Mouse (Mus musculus): Measurements from ENCODE around the gene Lsm14b. TPM values are rescaled to one million over a fixed set of nuclear protein-coding genes. Genes with fewer than 3 reads are reported as not detected.
A peak's percentile ranks its signal among the peaks of the same experiment; 100 is the strongest.

The Lsm14b gene
- total RNA-seq (2021): 10 to 100 TPM; 59.2 to 63.1 TPM

- DNase-seq (ENCODE audit: low spot score): peak; percentile 100
- intact Hi-C loops (cut with DNase I): no loop called here
These were observed at the start of gene Lsm14b for GRCm38 (mm10) chr2:180024401-180025098. Gene Lsm14b (plus strand): TSS chr2:180024987.

DNA sequence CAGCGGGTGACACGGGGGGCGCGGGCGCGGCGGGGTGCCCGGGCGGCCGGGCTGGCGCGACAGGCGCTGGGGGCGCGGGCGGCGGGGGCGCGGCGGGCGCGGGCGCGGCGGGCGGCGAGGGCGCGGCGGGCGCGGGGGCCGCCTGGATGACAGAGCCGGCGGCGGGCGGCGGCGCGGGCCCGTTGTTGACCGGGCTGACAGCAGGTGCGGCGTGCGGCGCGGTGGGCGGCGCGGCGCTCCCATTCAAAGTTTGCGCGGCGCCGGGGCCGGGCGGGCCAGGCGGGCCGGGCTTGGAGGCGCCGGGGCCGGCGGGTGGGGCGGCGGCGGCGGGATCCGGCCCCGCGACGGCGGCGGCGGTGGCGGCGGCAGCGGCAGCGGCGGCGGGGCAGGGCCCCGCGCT, 48.9 kb upstream of the Lsm14b start:
- no peak for DNase-seq (ENCODE audit: low spot score)
- intact Hi-C loops (cut with DNase I): loop anchor here (2.0 to 5.0 kb wide), 2 partner anchors 47 to 59 kb away; no protein-coding TSS in a partner anchor

DNA sequence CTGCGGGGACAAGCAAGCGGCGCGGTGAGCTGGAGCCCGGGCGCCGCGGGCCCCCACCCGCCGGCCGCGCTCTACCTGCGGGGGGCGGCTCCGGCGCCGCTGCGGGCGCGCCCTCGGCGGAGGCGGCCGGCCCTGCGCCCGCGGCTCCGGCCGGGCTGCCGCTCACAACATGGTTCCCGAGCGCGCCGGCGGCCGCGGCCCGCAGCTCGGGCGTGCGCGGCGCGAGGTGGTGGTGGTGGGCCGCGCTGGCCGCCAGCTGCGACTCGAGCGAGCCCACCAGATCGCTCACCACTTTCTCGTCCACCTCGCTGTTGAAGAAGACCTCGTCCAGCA, 48.5 kb upstream of the Lsm14b start:
- intact Hi-C loops (cut with DNase I): loop anchor here (2.0 to 5.0 kb wide), 2 partner anchors 47 to 59 kb away; no protein-coding TSS in a partner anchor
- no peak for DNase-seq (ENCODE audit: low spot score)

DNA sequence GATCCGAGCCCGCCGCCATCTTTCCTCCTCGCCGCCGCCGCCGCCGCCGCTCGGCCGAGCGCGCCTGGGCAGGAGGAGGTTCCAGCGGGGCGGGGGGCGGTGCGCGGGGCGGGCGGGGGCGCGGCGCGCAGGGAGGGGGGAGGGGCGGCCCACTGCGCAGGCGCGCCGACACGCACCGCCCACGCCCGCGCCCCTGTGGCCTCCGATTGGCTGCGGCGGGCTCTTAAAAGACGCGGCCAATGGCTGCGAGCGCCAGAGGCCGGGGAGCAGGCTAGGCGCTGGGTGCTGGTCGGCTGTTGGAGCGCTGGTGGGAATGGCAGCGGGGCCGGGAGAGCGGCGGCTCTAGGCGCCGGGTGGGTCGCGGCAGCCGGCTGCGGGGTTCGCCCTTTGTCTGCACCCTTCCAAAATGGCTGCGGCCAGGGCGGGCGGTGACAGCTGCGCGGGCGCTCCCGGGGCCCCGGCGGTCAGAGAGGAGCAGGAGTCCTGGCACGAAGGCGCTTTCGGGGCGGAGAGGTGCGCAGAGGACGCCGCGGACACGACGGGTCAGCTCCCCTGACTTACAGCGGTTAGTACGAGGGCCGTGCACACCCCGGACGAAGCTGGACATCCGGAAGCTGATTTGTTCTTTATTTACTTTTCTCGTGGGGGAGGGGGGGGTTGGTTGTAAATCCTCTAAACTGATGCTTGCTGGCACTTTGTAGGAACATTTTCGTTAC, 48.0 kb upstream of the Lsm14b start, which contains the start of gene Taf4:
TSS of gene Taf4 (minus strand) at position 19 of the 716 bp plus-strand sequence.
- peak; percentile 84 for DNase-seq (ENCODE audit: low spot score)
- intact Hi-C loops (cut with DNase I): loop anchor here (1.0 to 5.0 kb wide), 3 partner anchors 46 to 68 kb away; no protein-coding TSS in a partner anchor

- no peak for DNase-seq (ENCODE audit: low spot score)
- intact Hi-C loops (cut with DNase I): loop anchor here (1.0 to 5.0 kb wide), 3 partner anchors 45 to 67 kb away; no protein-coding TSS in a partner anchor
These were observed 47.3 kb upstream of the Lsm14b start for GRCm38 (mm10) chr2:179977344-179978025.

DNA sequence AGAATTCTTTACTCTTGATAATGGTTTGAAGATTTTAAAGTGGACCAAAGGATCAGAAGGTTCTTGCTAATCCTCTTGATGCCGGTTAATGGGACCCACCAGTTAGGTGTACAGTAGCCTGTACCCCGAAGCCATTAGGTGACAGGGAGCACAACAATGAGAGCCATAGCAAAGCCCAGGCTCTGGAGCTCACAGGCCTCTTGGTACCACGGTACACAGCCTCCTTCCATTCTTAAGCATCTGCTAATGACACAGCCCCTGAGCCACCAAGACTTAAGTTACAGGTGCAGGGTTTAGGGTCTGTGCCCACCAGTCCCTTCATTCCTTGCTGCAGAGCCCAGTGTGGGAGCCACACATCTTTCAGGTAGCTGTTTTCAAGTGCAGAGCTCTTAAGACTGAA, 46.5 kb upstream of the Lsm14b start:
- no peak for DNase-seq (ENCODE audit: low spot score)
- intact Hi-C loops (cut with DNase I): loop anchor here (5.0 kb wide), 1 partner anchor 61 kb away; no protein-coding TSS in a partner anchor

DNA sequence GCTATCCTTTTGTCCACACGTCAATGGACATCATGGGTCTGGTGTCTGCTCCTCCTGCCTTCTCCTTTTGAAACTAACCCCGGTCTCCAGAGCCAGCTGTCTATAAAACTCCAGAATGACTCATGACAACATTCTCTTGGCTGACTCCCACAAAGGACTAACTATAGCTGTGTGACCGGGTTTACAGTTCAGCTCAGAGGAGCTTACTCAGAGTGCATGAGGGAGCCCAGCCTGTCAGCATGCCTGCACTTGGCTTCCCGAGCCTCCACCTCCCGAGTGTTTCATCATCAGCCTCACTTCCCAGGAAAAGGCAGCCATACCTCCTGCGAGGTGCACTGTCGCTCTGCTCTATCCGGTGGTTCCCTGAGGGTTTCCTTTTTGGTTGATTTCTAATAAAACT, 45.0 kb upstream of the Lsm14b start:
- intact Hi-C loops (cut with DNase I): loop anchor here (5.0 kb wide), 1 partner anchor 63 kb away; no protein-coding TSS in a partner anchor
- DNase-seq (ENCODE audit: low spot score): no peak

DNA sequence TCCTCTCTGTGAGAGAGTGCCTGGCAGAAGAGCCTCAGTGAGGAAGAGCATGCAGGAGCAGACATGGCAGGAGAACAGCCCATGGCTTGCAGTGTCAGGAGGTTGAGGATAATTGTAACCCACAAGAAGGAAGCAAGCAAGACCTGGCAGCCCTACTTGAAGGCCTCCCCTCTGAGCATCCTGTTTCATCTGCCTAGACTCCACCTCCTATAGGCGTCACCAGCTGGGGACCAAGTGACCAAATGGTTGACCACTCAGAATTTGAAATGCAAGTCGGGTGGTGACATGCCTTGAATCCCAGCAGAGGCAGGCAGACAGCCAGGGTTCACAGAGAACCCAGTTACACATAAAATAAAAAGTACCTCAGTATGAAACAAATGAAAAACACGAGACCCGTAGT, 44.2 kb upstream of the Lsm14b start:
- intact Hi-C loops (cut with DNase I): no loop called here
- DNase-seq (ENCODE audit: low spot score): no peak

GRCm38 (mm10) chr2:179982715-179983114, 42.1 kb upstream of the Lsm14b start:
- intact Hi-C loops (cut with DNase I): no loop called here
- DNase-seq (ENCODE audit: low spot score): no peak

DNA sequence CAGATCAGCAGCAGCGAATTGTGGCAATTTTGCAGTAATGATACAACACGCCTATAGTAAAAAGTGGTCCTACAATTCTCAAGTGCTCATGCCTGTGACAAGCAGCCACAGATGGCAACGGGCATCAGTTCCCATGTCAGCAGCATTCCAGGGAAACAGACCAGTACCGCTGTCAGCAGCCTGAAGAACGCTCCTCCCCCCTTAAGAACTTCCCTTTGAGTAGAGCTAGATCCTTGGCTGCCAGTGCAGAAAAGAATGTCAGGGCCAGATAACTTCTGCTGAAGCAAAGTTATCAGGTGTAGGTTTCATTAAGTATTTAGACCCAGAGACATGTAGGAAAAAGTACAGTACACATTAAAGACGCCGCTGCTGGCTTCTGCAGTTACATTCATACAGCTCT, 40.0 kb upstream of the Lsm14b start:
- intact Hi-C loops (cut with DNase I): no loop called here
- no peak for DNase-seq (ENCODE audit: low spot score)

DNA sequence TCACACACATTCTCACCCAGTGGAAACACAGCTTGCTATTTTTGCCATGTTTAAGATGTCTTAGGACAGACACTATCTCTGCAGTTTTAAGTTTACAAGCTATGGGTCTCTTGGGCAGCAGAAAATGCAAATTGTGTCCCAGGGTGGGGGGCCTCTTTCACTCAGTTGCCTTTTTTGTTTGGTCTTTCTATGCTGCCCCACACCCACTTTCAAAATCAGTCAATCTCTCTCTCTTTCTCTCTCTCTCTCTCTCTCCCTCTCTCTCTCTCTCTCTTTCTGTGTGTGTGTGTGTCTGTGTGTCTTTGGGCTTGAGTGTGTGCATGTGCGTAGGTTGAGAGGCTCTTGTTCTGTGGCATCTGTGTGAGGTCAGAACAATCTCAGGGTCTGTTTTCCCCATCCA, 39.1 kb upstream of the Lsm14b start:
- intact Hi-C loops (cut with DNase I): no loop called here
- no peak for DNase-seq (ENCODE audit: low spot score)

- intact Hi-C loops (cut with DNase I): no loop called here
- DNase-seq (ENCODE audit: low spot score): no peak
These were observed 38.3 kb upstream of the Lsm14b start for GRCm38 (mm10) chr2:179986437-179987022.

DNA sequence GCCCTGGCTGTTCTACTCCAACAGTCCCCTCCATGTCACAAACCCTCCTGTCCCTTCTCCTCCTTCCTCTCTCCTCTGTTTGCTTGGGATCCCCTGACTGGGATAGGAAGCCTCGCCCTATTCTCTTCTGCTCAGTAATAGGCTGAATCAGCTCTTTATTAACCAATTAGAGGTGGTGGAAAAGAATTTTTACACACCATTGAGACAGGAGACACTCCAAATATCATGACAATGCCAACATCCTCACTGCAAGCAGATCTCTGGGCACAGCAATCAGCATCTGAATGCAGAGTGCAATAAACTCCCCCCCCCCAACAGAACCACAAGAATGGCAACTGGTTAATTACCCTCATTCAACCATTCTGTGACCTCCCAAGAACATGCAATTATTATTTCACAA, 35.7 kb upstream of the Lsm14b start:
- intact Hi-C loops (cut with DNase I): no loop called here
- no peak for DNase-seq (ENCODE audit: low spot score)

DNA sequence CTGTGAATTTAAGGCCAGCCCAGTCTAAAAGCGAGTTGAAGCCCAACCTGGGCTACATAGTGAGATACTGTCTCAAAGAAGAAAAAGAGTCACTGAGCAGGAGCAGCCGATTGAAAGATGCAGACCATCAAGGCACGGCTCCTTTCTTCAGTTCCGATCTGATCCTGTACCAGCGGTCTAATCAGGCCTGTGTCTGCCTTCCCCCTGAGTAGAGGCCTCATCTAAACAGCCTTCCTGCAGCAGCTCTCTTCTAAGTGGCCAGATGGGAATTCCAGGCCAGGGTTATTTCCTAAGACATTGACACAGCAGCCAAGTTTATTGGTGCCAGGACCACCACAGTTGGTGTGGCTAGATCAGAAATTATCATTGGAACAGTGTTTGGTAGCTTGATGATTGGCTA, 31.7 kb upstream of the Lsm14b start:
- intact Hi-C loops (cut with DNase I): no loop called here
- DNase-seq (ENCODE audit: low spot score): no peak

DNA sequence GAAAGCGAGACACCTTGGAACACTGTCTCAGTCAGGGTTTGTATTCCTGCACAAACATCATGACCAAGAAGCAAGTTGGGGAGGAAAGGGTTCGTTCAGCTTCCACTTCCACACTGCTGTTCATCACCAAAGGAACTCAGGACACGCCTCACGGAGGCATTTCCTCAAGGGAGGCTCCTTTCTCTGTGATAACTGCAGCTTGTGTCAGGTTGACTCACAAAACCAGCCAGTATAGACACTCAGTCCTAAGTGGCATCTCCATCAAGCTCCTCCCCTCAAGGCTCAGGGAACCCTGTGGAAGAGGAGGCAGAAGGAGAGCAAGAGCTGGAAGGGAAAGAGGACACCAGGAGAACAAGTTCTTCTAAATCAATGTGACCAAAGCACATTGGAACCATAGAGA, 26.4 kb upstream of the Lsm14b start:
- no peak for DNase-seq (ENCODE audit: low spot score)
- intact Hi-C loops (cut with DNase I): no loop called here

- intact Hi-C loops (cut with DNase I): no loop called here
- DNase-seq (ENCODE audit: low spot score): no peak
These were observed 23.2 kb upstream of the Lsm14b start for GRCm38 (mm10) chr2:180001635-180002034.

GRCm38 (mm10) chr2:180005656-180006351, 19.0 kb upstream of the Lsm14b start:
- no peak for DNase-seq (ENCODE audit: low spot score)
- intact Hi-C loops (cut with DNase I): no loop called here

DNA sequence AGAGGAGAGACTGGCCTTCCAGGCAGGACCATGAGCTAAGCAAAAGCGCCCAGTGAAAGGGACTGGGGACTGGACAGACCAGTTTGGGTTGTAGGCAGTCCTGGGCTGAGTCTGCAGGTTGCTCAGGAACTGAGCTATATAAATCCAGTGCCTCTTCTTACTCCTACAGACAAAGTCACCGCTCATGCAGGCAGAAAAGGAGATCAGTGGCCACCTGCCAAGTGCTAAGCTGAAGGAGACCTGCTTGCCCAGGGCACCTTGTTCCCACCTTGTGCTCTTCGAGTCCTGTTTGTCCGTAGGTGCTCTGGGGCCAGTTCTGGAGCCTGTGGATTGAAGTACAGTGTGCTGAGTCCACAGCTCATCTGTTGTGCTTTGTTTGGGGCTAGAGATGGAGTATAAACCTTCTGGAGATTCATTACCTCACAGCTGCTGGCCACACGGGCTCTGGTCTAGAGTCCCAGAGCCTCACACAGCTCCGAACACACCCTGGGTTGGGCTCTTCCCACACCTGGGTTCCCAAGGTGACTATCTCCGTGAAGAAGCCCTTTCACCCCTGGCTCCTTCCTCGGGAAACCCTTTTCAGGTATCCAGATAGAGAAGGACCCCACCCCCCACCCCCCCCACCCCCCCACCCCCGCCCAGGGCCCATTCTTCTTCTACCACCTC, 18.3 kb upstream of the Lsm14b start:
- intact Hi-C loops (cut with DNase I): no loop called here
- no peak for DNase-seq (ENCODE audit: low spot score)

DNA sequence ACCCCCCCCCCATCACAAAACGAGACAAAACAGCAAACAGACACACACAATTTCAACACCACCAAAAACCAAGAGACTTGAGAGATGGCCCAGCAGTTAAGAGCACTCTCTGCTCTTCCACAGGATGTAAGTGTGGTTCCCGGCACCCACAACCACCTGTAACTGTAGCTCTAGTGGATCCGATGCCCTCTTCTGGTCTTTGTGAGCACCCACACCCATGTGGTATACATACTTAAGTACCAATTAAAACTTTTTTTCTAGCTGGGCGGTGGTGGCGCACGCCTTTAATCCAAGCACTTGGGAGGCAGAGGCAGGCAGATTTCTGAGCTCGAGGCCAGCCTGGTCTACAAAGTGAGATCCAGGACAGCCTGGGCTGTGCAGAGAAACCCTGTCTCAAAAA, 14.1 kb upstream of the Lsm14b start:
- intact Hi-C loops (cut with DNase I): no loop called here
- no peak for DNase-seq (ENCODE audit: low spot score)
